Mouse (Mus musculus): ENCODE measurements around the gene Fgd6.

Gene Fgd6

DNA sequence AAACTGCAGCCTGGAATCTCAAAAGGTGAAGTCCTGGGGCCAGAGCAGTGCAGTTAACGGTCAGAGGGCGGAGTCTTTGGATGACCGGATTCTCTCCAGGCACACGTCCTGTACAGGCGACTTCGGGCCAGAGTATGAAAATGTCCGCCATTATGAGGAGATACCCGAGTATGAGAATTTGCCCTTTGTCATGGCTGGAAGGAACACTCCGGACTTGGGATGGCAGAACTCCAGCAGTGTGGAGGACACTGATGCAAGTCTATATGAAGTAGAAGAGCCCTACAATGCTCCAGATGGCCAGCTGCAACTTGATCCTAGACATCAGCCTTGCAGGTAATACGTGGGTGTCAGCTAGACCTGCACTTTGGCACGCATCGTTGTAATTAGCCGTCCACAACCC, 9.5 kb downstream of the Fgd6 start:
- DNase-seq (ENCODE audit: low spot score): no peak

DNA sequence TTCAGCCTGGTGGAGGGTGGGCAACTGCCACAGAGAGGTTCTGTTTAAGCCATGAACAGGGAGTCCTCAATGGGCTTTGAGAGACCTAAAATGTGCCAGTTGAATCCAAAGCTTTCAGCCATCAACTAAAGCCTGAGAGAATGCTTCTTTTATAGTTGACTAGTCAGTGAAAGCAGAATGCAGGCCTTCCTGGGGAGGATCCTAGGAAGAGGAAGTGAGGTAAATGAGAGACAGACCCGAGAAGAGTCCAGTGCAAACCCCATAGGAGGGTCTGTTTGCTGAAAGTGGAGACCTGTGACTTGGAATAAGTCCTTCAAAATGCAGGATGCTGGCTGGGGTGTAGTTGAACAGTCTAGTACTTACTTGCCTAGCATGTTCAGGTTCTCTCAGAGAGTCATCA, 11.2 kb downstream of the Fgd6 start:
- no peak for DNase-seq (ENCODE audit: low spot score)

DNA sequence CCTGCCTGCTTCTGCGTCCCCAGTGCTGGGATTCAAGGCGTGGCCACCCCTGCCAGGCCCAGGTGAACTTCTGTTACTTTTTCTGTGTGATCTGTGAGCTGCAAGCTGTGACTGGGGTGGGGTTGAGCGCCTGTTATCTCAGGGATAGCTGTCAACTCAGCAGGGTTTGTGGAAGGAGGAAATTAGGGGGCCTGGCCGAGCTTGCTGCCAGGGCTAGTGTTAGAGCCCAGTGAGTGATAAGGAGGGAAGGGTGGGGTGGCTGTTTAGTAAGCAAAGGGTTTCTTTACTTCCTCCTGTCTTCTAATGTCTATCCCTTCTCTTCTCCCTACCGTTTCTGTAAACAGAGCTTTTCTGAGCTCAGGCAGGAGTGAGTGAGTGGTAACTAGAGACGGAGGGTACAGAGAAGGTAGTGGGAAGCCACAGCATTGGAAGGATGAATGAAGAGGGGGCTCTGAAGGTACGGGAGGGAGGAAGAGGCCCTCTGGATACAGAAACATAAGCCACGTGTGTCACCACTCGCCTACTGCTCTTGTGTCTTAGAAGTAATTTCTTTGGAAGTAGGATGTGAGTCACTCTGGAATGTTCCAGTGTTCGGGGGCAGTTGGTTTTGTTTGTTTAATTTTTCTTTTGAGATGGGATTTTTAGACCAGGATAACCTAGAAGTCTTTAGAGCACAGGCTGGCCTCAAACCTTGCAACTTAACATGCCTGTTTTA, 12.2 kb downstream of the Fgd6 start:
- no peak for DNase-seq (ENCODE audit: low spot score)

DNA sequence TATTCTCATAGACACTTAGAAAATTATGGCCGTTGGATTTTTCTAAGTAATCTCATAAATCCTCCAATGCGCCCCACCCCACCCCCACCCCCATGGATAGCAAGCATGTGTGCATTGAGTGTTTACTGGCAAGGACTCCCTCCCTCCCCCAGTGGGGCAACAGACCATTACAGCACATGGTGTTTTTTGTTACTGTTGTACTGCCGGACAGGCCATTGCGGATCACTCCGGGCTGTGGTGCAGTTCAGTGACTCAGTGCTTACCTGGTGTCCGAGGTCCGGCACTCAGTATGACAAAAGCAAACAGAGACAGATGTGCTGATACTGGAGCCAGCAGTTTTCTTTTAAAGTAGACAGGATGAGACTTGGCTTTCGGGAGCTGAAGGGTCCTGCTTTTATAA, 13.3 kb downstream of the Fgd6 start:
- no peak for DNase-seq (ENCODE audit: low spot score)

DNA sequence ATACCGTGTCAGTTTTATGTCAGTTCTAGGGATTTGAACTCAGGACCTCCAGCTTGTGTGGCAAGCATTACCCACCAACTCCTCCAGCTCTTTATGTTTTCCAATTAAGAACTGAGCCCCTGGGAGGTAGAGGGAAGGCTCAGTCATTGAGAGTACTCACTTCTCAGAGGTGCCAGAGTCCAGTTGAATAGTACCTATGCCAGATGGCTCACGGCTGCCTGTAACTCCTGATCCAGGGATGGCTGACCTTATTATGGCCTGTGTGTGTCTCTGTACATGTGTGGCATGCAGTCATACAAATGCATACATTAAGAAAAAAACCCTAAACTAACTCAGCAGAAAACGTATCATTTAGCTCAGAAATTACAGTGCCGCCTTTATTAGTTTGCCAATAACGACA, 14.9 kb downstream of the Fgd6 start:
- no peak for DNase-seq (ENCODE audit: low spot score)

DNA sequence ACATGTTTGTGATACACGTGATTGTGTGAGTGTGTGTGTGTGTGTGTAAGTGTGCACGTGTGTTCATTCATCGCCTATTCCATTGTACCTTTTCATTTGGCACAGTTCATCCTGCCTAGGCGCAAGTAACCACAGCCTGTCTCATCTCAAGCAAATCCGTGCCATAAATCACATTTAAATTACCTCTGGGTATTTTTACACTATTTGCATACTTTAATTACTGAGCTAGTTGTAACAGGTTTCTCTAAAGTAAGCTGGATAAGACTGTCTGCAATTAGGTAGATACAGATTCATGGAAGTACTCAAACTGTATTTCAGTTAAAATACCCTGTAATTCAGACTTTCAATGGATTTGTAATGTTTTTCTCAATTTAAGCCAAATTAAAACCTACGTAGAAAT, 20.7 kb downstream of the Fgd6 start:
- no peak for DNase-seq (ENCODE audit: low spot score)

DNA sequence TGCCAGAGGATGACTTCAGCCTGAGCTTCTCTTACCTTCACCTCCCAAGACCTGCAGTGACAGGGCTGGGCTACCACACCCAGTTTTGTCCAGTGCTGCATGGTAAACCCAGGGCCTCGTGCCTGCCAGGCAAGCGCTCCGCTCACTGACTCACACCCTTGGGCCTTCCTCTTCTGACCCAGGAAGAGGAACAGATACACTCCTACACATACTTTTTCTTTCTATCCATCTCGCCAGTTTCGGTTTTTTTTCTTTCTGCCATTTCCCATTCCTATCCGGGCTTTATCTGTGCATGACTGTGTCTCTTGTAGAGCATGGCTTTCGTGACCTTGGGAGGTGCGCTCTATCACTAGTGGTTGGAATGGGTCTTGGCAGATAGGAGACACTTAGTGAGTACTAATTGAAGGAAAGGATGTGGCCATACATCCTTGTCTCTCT, 23.8 kb downstream of the Fgd6 start:
- no peak for DNase-seq (ENCODE audit: low spot score)

DNA sequence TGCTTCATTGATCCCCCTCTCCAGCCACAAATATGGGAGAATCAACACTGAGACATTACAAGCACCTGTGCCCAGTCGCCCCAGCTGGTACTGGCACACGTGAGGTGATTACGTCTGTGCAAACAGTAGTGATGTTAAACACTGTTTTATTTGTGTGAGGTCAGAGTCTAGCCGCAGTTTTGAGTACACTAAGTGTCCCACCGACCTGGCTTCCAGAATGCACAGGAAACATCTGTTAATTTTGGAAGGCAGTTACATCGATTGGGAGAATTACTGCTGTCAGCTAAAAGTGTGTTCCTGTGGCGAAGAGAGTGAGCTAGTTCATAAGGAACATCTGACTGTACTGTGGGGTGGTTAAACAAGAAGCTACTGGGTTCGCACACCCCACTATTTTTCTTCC, 24.4 kb downstream of the Fgd6 start:
- DNase-seq (ENCODE audit: low spot score): no peak

DNA sequence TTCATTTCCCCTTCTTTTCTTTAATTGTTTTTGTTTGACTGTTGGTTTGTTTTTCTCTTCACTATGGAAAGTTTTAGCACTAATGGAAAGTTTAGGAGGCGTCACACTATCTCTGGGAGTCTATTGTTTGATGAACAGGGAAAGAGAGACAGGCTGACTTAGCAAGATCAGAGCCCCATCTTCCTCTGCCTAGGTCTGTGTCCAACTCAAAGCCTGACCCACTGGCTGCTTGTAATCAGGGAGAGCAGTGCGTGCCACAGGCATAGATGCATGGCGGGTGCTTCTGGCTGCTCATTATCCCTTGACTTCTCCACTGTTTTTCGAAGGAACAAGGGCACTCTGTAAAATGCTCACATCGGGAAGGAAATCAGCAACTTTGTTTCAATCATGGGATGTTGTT, 26.6 kb downstream of the Fgd6 start:
- no peak for DNase-seq (ENCODE audit: low spot score)

DNA sequence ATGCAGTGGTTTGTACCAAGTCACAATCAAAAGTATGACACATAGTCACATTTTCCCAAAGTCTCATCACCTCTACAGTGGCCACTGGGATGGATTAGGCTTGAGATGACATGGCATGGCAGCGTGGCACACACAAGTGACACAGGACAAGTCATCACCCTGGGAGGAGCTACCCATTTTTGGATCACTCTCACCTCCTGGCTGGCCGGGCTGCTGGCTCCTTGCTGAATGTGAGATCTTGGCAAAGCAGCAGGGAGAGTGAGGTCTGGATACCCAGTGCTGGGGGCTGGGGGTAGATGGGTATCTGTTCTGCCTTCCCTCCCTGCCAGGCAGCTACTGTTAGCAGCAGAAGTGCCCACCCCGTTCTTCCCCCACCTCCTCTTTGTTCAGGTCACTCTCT, 31.1 kb downstream of the Fgd6 start:
- no peak for DNase-seq (ENCODE audit: low spot score)

DNA sequence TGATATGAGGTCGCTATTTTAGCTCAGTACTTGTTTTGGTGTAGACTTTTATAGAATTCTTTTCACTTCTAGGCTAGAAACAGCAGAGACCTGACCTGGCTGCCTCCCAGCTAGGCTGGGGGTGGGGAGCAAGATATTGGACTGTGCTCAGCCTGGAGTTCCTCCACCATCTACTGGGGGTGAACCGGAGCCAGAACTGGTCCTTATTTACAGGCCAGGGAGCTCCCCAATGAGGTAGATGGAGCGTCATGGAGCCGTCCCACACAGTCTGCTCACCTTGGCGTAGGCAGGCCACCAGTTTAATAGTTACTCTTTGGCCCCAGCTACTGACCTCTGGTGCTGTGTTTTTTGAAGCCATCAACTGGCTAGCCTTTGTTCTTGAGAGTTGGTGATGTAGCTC, 32.9 kb downstream of the Fgd6 start:
- no peak for DNase-seq (ENCODE audit: low spot score)

DNA sequence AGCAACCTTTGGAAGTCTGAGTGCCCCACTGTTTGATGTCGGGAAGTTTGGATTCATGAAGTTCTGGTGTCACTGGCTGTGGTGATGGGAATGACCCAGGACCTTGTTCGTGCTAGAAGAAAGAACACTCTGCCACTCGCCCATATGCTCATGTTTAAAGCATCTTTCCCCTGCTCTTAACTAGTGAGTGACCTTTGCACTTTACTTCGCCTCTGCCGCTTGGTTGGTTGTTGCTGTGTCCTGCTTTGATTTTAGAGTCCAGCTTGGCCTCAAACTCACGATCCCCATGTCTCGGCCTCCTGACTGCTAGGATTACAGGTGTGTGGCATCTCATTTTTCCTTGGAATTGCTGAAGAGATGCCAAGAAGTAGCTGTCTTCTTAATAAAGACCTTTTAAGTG, 35.8 kb downstream of the Fgd6 start:
- no peak for DNase-seq (ENCODE audit: low spot score)

DNA sequence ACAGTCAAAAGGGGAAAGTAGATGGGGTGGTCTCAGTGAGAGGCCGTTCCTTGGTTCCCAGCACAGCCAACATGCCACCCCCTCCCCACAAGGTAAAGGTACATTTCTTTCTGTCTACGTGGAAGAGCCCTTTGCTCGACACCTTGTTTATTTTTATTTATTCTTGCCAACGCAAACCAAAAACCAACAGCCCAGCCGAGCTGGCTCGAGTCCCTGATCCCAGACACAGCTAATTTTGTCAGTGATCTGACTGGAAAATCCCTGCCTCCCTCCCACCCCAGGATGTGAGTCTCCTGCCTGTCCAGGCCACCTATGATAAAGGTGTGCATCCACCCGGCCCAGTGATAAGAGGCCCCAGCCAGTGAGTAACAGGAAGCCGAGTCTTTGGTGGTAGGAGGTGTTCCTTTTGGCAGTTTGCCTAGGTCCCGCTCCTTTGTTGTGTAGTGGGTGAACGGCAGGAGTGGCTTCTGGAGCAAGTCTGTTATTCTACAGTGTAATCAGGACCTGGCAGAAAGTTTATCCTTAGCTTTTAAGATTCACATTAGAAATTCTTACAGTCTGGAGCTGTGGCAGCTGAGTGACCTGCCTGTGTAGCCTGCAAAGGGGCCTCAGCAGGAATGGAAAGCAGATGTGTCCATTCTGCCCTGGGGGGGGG, 36.6 kb downstream of the Fgd6 start:
- DNase-seq (ENCODE audit: low spot score): peak; percentile 2

DNA sequence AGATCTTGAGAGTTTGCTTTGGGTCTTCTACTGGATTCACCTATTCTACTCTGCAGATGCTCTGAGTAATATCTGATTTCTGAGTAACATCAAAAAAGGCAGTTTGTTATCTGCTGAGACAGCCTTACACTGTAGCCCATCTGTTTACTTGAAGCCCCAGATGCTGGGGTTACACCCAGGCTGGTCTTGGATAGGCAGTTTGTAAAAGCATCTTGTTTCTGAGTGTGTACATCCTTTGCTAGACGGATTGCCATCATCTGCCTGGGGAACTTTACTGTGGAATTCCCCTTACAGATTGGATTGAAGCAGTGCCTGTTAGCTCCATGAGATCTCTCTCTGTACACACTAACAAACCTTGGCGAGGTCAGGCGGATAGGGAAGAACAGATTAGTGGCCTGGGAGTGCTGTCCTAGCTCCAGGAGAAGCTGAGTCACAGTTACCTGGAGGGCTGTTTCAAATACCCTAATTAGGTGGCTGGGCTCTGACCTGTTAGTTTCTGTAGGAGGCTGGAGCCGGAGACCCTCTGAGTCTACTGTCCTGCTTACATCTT, 37.2 kb downstream of the Fgd6 start:
- no peak for DNase-seq (ENCODE audit: low spot score)

DNA sequence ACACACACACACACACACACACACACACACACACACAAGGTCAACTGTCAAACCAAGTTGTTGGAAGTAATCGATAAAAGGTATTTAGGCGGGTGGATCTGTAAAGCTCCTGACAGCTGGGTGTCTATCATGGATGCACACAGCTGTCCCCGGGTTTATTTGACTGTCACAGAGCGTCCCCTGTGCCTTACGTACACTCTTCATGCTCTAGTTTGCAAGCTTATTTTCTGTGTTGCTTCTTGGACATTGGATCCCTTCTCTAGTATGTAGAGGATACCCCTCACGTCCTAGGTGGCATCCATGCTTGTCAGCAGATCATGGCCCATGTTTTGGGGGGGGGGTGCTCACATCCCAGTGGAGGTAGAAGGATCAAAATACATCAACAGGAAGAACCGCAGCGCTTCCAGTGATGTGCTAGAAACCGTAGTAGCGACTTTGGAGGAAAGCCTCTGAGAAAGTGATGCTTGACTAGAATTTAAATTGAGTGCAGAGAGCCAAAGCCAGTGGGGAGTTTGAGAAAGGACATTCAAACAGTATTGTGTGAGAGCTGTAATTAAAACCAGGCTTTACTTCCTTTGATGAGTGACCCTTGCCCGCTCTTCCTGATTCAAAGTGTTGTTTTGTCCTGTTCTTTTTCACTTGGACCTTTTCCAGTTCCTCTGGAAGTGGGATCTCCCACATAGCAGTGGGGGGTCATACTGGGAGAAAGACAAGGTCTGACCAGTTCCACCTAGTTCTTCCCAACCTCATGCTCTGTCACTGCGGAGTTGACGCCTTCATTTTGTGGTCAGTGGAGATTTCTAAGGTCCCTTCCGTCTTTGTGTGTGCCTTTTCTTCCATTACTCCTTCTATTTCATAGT, 41.4 kb downstream of the Fgd6 start:
- no peak for DNase-seq (ENCODE audit: low spot score)

DNA sequence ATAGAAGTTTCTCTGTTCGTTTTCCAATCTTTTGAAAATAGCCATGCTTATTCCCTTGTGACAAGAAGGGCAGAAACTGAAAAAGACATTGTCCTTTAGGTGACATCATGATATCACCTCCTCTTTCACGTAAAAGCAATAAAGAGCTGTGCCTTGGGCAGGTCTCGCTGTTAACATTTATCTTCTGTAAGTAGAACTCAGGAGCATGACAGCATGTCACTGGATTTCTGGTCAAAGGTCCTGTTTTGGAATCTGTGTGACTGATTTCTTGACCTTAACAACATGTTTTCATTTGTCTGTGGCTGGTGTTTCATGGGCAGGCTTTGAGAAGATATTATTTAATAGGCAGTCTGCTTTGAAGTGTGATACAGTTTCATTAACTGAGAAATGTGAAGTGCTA, 44.9 kb downstream of the Fgd6 start:
- DNase-seq (ENCODE audit: low spot score): no peak

DNA sequence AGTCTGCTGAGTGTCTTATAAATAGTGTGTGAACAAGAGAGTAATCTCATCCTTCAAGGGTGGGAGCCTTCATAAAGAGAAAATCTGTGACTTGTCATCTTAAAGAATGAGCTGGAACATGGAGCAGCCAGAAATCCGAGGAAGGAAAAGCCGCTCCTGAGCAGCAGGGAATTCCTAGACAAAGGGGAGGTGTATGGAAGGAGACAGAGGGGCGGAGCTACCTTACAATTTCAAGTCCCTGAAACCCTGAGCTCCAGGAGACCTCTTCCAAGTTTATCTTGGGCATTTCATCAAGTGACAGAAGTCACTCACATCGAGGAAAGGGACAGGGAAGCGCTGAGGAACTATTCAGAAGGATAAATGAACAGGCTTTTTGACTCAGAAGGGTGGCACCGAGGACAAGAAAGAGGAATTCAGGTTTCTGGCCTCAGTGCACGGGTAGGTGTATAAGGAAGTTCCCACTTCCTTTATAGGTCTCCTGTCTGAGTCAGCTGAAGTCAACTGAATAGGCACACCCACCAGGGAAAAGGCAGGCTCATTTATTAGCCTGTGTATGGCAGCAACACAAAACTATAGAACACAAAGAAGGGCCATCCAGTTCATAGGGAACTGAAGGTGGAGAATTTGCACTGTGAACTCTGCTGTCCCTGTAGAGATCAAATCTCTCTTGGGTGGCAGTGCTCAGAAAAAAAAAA, 46.4 kb downstream of the Fgd6 start:
- no peak for DNase-seq (ENCODE audit: low spot score)

DNA sequence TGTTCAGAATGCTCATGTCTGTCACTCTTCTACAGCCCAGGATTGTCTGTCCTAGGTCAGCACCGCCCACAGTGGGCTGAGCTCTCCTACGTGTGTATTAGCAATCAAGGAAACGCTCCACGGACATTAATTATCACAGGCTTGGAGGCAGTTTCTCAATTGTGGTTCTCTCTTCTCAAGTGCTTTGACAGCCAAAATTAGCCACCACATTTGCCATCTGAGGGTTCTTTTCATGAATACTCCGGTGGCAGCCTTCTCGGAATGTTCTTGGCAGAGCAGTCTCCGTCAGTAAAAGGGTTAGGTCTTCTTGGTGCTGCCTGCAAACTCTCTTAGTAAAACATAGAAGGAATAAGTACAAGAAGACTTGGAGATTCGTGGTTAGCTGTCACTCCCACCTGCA, 50.5 kb downstream of the Fgd6 start:
- no peak for DNase-seq (ENCODE audit: low spot score)

DNA sequence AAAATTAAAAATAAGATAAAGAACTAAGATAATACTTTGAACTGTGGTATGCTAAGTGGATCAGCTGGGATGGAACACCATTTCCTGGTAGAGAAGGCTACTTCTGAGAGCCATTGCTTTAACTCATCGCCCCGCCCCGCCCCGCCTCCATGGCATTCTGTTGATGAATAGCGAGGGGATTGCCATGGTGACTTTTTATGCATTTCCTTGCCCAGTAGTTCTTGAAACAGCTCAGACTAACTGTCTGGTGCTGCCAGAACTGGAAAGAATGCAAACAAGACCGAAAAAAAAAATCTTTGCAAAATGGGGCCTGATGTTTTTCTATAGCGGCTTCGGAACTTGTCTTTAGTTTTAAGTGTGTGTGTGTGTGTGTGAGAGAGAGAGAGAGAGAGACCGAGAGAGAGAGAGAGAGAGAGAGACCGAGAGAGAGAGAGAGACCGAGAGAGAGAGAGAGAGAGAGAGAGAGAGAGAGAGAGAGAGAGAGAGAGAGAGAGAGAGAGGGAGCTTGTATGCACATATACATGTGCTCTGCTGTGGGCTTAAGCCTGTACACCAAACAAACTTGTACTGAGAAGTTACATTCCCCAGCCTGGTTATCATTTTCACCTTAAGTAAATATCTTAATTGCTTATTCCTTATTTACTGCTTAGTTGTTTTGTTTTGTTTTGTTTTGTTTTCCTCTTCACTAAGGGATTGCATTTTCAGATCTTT, 51.7 kb downstream of the Fgd6 start:
- DNase-seq (ENCODE audit: low spot score): no peak

DNA sequence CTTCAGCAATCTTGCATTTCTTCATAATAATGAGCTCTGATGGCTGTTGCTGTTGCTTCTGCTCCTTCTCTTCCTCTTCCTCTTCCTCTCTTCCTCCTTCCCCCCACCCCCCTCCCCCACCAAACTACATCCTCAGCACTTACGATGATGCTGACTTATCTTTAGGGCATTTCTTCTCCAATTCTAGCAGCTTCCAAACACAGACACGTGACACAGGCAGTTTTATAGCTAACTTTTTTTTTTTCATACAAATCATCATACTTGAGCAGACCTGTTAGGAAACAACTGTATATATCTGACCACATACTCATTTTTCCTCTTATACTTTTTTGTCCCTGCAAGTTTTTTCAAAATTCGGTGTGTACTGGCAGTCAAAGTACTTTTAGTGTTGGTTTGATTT, 54.2 kb downstream of the Fgd6 start:
- DNase-seq (ENCODE audit: low spot score): no peak

DNA sequence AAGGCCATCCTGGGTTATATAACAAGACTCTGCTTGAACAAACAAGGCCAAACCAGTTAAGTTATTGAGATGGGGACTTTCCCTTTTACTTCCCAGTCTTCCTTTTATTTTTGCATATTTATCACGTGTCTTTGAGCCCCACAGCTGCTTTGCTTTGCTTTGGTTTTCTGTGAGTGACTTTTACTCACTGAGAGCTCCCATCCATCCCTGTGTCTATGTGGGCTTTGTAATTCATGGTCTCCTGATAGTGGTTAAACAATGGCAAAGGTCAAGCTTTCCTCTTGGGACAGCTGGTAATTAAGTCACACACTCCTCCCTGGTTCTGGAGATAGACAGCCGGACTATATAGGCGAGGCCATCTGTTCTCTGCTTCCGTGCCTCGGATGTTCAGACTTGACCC, 57.7 kb downstream of the Fgd6 start:
- no peak for DNase-seq (ENCODE audit: low spot score)

Measured in T-cell, adult 2 months (primary cell).